In genomic region chr7:31060621-31061010, GRCm38 (mm10) we compare ENCODE assay signal across 14 mouse cellular contexts. TPM values are rescaled to one million over a fixed set of nuclear protein-coding genes. Genes with fewer than 3 reads are reported as not detected.
"Had no signal": no experiment of that assay in that cellular context is flagged by ENCODE, and none has a peak within 500 bp of the region (broad histone marks: within the 10 kb centered on the region; RNA-seq: fewer than 3 reads in every experiment).

No protein-coding gene starts in this region.

- H3K27ac ChIP-seq: liver, embryonic 15.5 days; midbrain, embryonic 12.5 days had no signal

- H3K36me3 ChIP-seq: limb, embryonic 10.5 days; liver, embryonic 15.5 days; midbrain, embryonic 12.5 days had no signal

- H3K9me3 ChIP-seq: limb, embryonic 10.5 days; liver, embryonic 15.5 days; midbrain, embryonic 12.5 days had no signal

- H3K27me3 ChIP-seq: liver, embryonic 15.5 days; midbrain, embryonic 12.5 days had no signal

- DNase-seq: kidney, adult 8-10 months; lung, adult 2 months; lung, postnatal 36 days; right cerebral cortex, postnatal 14 days; thymus, adult 18-20 months; thymus, postnatal 14 days had no signal

- H3K4me3 ChIP-seq: limb, embryonic 10.5 days; liver, embryonic 15.5 days; midbrain, embryonic 12.5 days had no signal

- H3K4me2 ChIP-seq: liver, embryonic 11.5 days; liver, embryonic 15.5 days; midbrain, embryonic 12.5 days had no signal

- H3K9ac ChIP-seq: liver, embryonic 15.5 days; midbrain, embryonic 12.5 days had no signal

- ATAC-seq: lung, postnatal 0 days; midbrain, embryonic 16.5 days had no signal

RNA-seq across cellular contexts. Expression of gene Lgi4, which starts 1.5 kb away (rescaled TPM):
- polyA plus RNA-seq: liver, embryonic 15.5 days had no signal

RNA-seq across cellular contexts. Expression of gene Fxyd1, which starts 3.6 kb away (rescaled TPM):
- total RNA-seq: megakaryocyte progenitor cell, adult 5-6 weeks had no signal

RNA-seq across cellular contexts. Expression of gene Fxyd7, which starts 9.3 kb away (rescaled TPM):
- total RNA-seq: megakaryocyte progenitor cell, adult 5-6 weeks had no signal

RNA-seq across cellular contexts. Expression of gene Fxyd3, which starts 15.9 kb away (rescaled TPM):
- total RNA-seq: left cerebral cortex, postnatal 10 days; megakaryocyte progenitor cell, adult 5-6 weeks had no signal
- polyA plus RNA-seq: midbrain, embryonic 16.5 days had no signal
